Mouse (Mus musculus) bone marrow macrophage, adult 2 months (primary cell): ENCODE measurements around the gene Gm49392.

ENCODE experiments used
- CTCF ChIP-seq: IDR thresholded peaks from 2 replicates; pipeline ENCODE4 v1.5.1; 2012; ENCODE audit warnings: low read depth, mild to moderate bottlenecking, low read length, moderate library complexity
- POLR2A ChIP-seq: IDR thresholded peaks from 2 replicates; pipeline ENCODE4 v1.6.1; 2012; ENCODE audit warnings: mild to moderate bottlenecking, low read depth, low read length, borderline replicate concordance

- TF ChIP-seq CTCF (no peak), POLR2A (no peak)
Measured at GRCm38 (mm10) chr13:60843153-60843552, 53.5 kb downstream of the Gm49392 start.
